Mouse (Mus musculus): ENCODE results near the gene Cap1. TPM values are rescaled to one million over a fixed set of nuclear protein-coding genes. Genes with fewer than 3 reads are reported as not detected.

The Cap1 gene
- polyA plus RNA-seq, 1 experiment from 2014 or later: 77.9 TPM

- Histone ChIP-seq H3K27me3 (replicated peaks; ENCODE audit: control insufficient read depth, insufficient read depth, low read length) (no peaks in the 10 kb centered on the region), H3K36me3 (ENCODE audit: control insufficient read depth, insufficient read depth, low read length) (no peaks in the 10 kb centered on the region), H3K9me3 (ENCODE audit: control insufficient read depth, low read length) (no peaks in the 10 kb centered on the region), H3K9ac (ENCODE audit: low read length) (no peak overlapping the region), H3K4me1 (replicated peaks; ENCODE audit: control insufficient read depth, insufficient read depth, low read length) (no peaks in the 10 kb centered on the region), H3K4me2 (ENCODE audit: low read length) (no peak overlapping the region), H3K27ac (ENCODE audit: low read depth) (no peak overlapping the region), H3K4me3 (ENCODE audit: low read depth, low read length) (no peak overlapping the region)
- WGBS: 80% methylated on average over 4 of the region's 4 CpGs
- DNase-seq (ENCODE audit: low spot score): no peak
- no peak for ATAC-seq (replicated peaks; ENCODE audit: low FRiP score, low TSS enrichment, low read depth)
Observed at GRCm38 (mm10) chr4:122897750-122898149, 11.9 kb upstream of the Cap1 start.

GRCm38 (mm10) chr4:122892157-122892556 is 6.3 kb upstream of the Cap1 start:
- no peak for DNase-seq (ENCODE audit: low spot score)
- no peaks in the 10 kb centered on the region for H3K9me3 ChIP-seq (ENCODE audit: control insufficient read depth, low read length)
- ATAC-seq (replicated peaks; ENCODE audit: low FRiP score, low TSS enrichment, low read depth): no peak
- no peak overlapping the region for H3K4me2 ChIP-seq (ENCODE audit: low read length)
- H3K4me1 ChIP-seq (replicated peaks; ENCODE audit: control insufficient read depth, insufficient read depth, low read length): 0 out of 2 replicates have a peak, but pooled peaks cover 2% of the 10 kb centered on the region
- H3K9ac ChIP-seq (ENCODE audit: low read length): no peak overlapping the region
- no peaks in the 10 kb centered on the region for H3K27me3 ChIP-seq (replicated peaks; ENCODE audit: control insufficient read depth, insufficient read depth, low read length)
- no peaks in the 10 kb centered on the region for H3K36me3 ChIP-seq (ENCODE audit: control insufficient read depth, insufficient read depth, low read length)
- WGBS: 71% methylated on average over 5 of the region's 5 CpGs
- no peak overlapping the region for H3K27ac ChIP-seq (ENCODE audit: low read depth)
- no peak overlapping the region for H3K4me3 ChIP-seq (ENCODE audit: low read depth, low read length)

DNA sequence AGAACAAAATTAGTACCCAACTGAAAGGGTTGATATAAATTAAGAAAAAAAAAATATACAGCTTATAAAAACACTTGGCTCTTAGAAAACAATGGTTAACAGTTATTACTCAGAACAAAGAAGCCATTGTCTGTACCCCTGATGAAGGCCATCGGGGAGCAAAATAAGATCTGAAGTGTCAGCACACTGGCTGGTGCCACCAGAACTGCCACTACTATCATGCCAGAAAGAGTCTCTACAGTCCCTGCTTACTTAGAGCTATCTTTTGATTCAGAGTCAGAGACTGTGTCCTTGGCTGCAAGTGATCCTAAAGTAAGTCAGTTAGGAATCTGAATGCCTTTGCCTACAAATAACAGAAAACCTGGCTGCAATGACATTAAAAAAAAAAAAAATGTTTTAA is 5.7 kb upstream of the Cap1 start:
- ATAC-seq (replicated peaks; ENCODE audit: low FRiP score, low TSS enrichment, low read depth) (no peak), DNase-seq (ENCODE audit: low spot score) (no peak)
- H3K9me3 ChIP-seq (ENCODE audit: control insufficient read depth, low read length): no peaks in the 10 kb centered on the region
- H3K36me3 ChIP-seq (ENCODE audit: control insufficient read depth, insufficient read depth, low read length): no peaks in the 10 kb centered on the region
- no peak overlapping the region for H3K4me3 ChIP-seq (ENCODE audit: low read depth, low read length)
- no peak overlapping the region for H3K9ac ChIP-seq (ENCODE audit: low read length)
- H3K4me2 ChIP-seq (ENCODE audit: low read length): no peak overlapping the region
- H3K4me1 ChIP-seq (replicated peaks; ENCODE audit: control insufficient read depth, insufficient read depth, low read length): 0 out of 2 replicates have a peak, but pooled peaks cover 2% of the 10 kb centered on the region
- H3K27me3 ChIP-seq (replicated peaks; ENCODE audit: control insufficient read depth, insufficient read depth, low read length): no peaks in the 10 kb centered on the region
- H3K27ac ChIP-seq (ENCODE audit: low read depth): no peak overlapping the region
- 60% methylated on average over 1 of the region's 1 CpGs for WGBS

DNA sequence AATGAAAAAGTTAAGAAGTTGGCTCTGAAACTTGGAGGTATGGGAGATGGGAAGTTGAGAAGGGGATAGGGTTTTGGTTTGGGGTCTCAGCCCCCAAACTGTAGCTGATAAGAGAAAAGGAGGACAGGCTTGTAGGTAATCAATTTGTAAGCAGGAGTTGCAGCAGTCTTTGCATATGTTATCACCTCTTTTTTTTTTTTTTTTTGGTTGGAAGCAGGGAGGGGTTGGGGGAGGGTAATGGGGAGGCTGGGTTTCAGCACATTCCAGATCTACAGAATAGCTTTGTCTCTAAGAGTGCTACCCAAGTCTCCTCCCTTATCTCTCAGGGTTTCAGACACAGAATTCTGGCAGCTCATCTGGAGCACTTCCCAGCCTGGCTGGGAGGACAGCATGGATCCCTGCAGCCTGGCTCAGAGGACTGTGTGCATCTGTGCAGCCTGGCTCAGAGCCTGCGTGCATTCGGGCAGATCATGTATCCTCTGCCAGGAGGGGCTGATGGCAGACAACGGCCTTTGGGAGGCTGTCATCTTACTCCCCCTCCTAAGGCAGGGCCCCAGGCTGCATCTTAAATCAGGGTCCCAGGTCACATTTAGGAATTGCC is 5.1 kb upstream of the Cap1 start:
- Histone ChIP-seq H3K9me3 (ENCODE audit: control insufficient read depth, low read length) (no peaks in the 10 kb centered on the region), H3K27ac (ENCODE audit: low read depth) (0 out of 2 replicates have a peak overlapping the region, but pooled peaks have one; percentile 38), H3K36me3 (ENCODE audit: control insufficient read depth, insufficient read depth, low read length) (no peaks in the 10 kb centered on the region), H3K4me1 (replicated peaks; ENCODE audit: control insufficient read depth, insufficient read depth, low read length) (0 out of 2 replicates have a peak, but pooled peaks cover 2% of the 10 kb centered on the region), H3K9ac (ENCODE audit: low read length) (no peak overlapping the region), H3K4me3 (ENCODE audit: low read depth, low read length) (no peak overlapping the region), H3K4me2 (ENCODE audit: low read length) (no peak overlapping the region), H3K27me3 (replicated peaks; ENCODE audit: control insufficient read depth, insufficient read depth, low read length) (no peaks in the 10 kb centered on the region)
- ATAC-seq (replicated peaks; ENCODE audit: low FRiP score, low TSS enrichment, low read depth) (no peak), DNase-seq (ENCODE audit: low spot score) (no peak)
- WGBS: 22% methylated on average over 3 of the region's 3 CpGs

DNA sequence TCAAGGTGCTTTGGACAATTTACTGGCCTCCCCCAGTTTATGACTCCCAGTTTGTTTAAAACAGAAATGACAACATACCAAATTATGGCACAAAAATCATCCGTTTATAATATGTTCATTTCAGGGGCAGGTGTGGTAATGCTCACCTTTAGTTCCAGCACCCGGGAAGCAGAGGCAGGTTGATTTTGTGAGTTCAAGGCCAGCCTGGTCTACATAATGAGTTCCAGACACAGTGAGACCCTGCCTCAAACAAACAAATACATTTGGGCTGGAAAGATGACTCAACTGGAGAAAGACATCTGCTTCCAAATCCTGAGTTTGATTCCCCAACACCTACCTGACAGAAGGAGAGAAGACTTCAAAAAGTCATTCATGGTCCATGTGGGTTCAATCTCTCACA is 1.5 kb upstream of the Cap1 start:
- Histone ChIP-seq H3K27me3 (replicated peaks; ENCODE audit: control insufficient read depth, insufficient read depth, low read length) (no peaks in the 10 kb centered on the region), H3K36me3 (ENCODE audit: control insufficient read depth, insufficient read depth, low read length) (no peaks in the 10 kb centered on the region), H3K27ac (ENCODE audit: low read depth) (peak overlapping the region; percentile 100; the same call in 1 of the 2 replicates), H3K9ac (ENCODE audit: low read length) (no peak overlapping the region), H3K4me1 (replicated peaks; ENCODE audit: control insufficient read depth, insufficient read depth, low read length) (peaks cover 20% of the 10 kb centered on the region), H3K4me3 (ENCODE audit: low read depth, low read length) (no peak overlapping the region), H3K4me2 (ENCODE audit: low read length) (peak overlapping the region; percentile 97; the same call in 1 of the 2 replicates), H3K9me3 (ENCODE audit: control insufficient read depth, low read length) (no peaks in the 10 kb centered on the region)
- 69% methylated on average over 2 of the region's 2 CpGs for WGBS
- ATAC-seq (replicated peaks; ENCODE audit: low FRiP score, low TSS enrichment, low read depth): no peak
- no peak for DNase-seq (ENCODE audit: low spot score)

DNA sequence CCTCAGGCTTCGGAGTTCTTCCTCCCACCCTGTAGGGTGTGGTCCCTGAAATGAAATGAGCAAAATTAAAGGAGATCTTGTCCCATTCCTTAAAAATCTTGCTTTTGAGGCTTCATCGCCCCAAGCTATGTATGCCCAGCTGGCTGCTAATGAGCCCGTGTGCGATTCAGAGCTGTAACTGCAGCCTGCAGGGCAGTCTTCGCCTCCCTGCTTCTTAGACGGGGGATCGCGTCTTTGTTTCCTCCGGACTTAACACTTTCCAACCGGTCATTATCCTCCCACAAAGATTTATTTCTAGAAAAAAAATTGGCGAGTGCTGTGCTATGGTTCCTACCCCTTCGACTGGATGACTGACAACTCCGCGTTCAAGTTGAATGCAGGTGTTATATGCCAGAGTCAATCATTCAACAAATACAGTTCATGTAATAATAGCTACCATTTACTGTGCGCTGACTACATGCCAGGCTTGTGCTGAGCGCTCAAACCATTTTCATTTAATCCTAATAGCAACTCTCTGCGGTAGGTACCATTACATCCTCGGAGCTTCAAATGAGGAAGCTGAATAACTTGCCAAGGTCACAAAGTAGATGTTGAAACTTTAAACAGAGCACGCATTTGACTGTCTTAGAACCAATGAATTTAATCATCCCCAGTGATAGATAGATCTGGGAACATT is 861 bp upstream of the Cap1 start:
- H3K27me3 ChIP-seq (replicated peaks; ENCODE audit: control insufficient read depth, insufficient read depth, low read length): no peaks in the 10 kb centered on the region
- peak; percentile 78 for DNase-seq (ENCODE audit: low spot score)
- peak overlapping the region; percentile 100 for H3K27ac ChIP-seq (ENCODE audit: low read depth)
- peaks cover 20% of the 10 kb centered on the region for H3K4me1 ChIP-seq (replicated peaks; ENCODE audit: control insufficient read depth, insufficient read depth, low read length)
- no peaks in the 10 kb centered on the region for H3K9me3 ChIP-seq (ENCODE audit: control insufficient read depth, low read length)
- H3K4me2 ChIP-seq (ENCODE audit: low read length): peak overlapping the region; percentile 97
- no peaks in the 10 kb centered on the region for H3K36me3 ChIP-seq (ENCODE audit: control insufficient read depth, insufficient read depth, low read length)
- H3K9ac ChIP-seq (ENCODE audit: low read length): peak overlapping the region; percentile 81
- 4% methylated on average over 19 of the region's 19 CpGs for WGBS
- H3K4me3 ChIP-seq (ENCODE audit: low read depth, low read length): peak overlapping the region; percentile 89
- ATAC-seq (replicated peaks; ENCODE audit: low FRiP score, low TSS enrichment, low read depth): peak; percentile 9; the same call in 1 of the 2 replicates

- Histone ChIP-seq H3K27me3 (replicated peaks; ENCODE audit: control insufficient read depth, insufficient read depth, low read length) (no peaks in the 10 kb centered on the region), H3K4me1 (replicated peaks; ENCODE audit: control insufficient read depth, insufficient read depth, low read length) (peaks cover 18% of the 10 kb centered on the region), H3K36me3 (ENCODE audit: control insufficient read depth, insufficient read depth, low read length) (no peaks in the 10 kb centered on the region; the same call in 1 of the 2 replicates), H3K27ac (ENCODE audit: low read depth) (peak overlapping the region; percentile 100), H3K9ac (ENCODE audit: low read length) (peak overlapping the region; percentile 79), H3K9me3 (ENCODE audit: control insufficient read depth, low read length) (no peaks in the 10 kb centered on the region), H3K4me2 (ENCODE audit: low read length) (peak overlapping the region; percentile 76), H3K4me3 (ENCODE audit: low read depth, low read length) (peak overlapping the region; percentile 89)
- DNase-seq (ENCODE audit: low spot score) (no peak), ATAC-seq (replicated peaks; ENCODE audit: low FRiP score, low TSS enrichment, low read depth) (no peak)
- WGBS: 34% methylated on average over 12 of the region's 12 CpGs
Observed at GRCm38 (mm10) chr4:122884481-122885340, 1.1 kb downstream of the Cap1 start.

DNA sequence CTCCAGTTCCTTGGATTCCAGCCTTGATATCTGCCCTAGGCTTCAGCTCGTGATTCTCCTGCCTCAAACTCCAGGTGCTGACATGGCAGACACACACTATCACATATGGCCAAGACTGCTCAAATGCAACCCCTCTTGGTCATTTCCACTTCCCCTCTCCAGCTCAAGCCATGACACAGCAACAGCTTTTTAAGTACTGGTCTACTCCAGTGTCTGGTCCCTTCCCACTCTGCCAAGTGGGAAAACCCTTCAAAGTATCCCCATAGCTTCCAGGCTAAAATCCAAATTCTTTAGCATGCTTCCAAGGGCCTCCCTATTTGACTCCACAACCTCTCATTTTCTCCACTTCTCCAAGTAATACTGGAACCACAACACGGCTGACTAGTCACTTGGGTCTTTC is 1.8 kb downstream of the Cap1 start:
- Histone ChIP-seq H3K36me3 (ENCODE audit: control insufficient read depth, insufficient read depth, low read length) (no peaks in the 10 kb centered on the region; the same call in 1 of the 2 replicates), H3K4me1 (replicated peaks; ENCODE audit: control insufficient read depth, insufficient read depth, low read length) (peaks cover 18% of the 10 kb centered on the region), H3K4me3 (ENCODE audit: low read depth, low read length) (peak overlapping the region; percentile 89), H3K27me3 (replicated peaks; ENCODE audit: control insufficient read depth, insufficient read depth, low read length) (no peaks in the 10 kb centered on the region), H3K27ac (ENCODE audit: low read depth) (no peak overlapping the region), H3K4me2 (ENCODE audit: low read length) (peak overlapping the region; percentile 76), H3K9ac (ENCODE audit: low read length) (peak overlapping the region; percentile 25; the same call in 1 of the 2 replicates), H3K9me3 (ENCODE audit: control insufficient read depth, low read length) (no peaks in the 10 kb centered on the region)
- no peak for DNase-seq (ENCODE audit: low spot score)
- no peak for ATAC-seq (replicated peaks; ENCODE audit: low FRiP score, low TSS enrichment, low read depth)
- WGBS: 72% methylated on average over 2 of the region's 2 CpGs
